Mouse (Mus musculus): ENCODE results near the gene Gramd4. TPM values are rescaled to one million over a fixed set of nuclear protein-coding genes. Genes with fewer than 3 reads are reported as not detected.
"Not testable (repeated sequence)": the region's sequence is repeated elsewhere in the genome, so short reads cannot be mapped to it uniquely, and the experiment has no call there.

Gramd4 gene
- total RNA-seq, 2 experiments from 2014 or later: 4.2 to 9.7 TPM

- DNase-seq: no peak
These were observed 33.9 kb downstream of the Gramd4 start for GRCm38 (mm10) chr15:86091201-86091997.

DNA sequence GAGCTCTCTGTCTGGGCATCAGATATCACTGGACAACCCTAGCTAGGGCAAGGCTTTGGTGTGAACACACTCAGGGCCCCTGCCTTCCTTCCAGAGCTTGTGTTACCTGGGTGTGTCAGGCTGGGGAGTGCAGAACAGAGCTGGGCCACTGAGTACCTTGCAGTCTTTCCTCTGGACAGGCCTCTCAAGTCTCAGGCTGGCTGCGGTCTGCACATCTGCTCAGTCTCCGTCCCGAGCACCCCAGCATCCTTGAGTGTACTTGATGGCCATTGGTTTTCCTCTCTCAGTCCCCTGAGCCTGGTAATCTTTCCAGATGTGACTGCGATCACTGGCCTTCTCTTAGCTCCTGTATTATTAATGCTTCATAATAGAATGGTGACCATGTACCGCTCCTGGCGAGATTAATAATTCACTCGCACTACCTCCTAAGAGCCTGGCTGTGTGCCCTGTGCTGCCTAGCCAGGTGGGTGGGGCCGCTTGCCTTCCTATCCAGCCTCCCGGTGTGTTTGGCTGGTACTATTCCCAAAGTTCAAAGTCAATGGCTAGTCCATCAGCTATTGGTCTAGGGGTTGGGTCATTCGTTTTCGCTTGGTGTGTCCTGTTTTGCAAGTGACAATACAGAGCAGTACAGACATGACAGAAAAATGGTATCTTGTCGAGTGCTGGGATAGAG is 34.6 kb downstream of the Gramd4 start:
- DNase-seq: no peak

DNA sequence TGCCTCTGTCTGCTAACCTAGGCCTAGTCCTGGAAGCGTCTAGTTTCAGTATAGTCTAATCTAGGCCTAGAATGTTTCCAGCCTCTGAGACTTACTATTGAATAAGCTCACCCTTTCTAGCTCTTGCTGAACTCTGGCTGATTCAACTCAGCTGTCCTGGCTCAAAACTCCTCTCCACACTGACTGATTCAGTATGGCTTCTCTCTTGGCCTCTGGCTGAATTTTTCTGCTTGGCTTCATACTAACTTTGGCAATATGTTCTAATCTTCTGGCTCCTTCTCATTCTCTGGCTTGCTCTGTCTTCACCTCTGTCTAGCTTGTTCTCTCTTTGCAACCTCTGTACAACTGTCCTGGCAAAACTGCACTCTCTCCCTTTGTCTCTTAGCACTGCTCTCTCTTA is 35.7 kb downstream of the Gramd4 start:
- no peak for DNase-seq

DNA sequence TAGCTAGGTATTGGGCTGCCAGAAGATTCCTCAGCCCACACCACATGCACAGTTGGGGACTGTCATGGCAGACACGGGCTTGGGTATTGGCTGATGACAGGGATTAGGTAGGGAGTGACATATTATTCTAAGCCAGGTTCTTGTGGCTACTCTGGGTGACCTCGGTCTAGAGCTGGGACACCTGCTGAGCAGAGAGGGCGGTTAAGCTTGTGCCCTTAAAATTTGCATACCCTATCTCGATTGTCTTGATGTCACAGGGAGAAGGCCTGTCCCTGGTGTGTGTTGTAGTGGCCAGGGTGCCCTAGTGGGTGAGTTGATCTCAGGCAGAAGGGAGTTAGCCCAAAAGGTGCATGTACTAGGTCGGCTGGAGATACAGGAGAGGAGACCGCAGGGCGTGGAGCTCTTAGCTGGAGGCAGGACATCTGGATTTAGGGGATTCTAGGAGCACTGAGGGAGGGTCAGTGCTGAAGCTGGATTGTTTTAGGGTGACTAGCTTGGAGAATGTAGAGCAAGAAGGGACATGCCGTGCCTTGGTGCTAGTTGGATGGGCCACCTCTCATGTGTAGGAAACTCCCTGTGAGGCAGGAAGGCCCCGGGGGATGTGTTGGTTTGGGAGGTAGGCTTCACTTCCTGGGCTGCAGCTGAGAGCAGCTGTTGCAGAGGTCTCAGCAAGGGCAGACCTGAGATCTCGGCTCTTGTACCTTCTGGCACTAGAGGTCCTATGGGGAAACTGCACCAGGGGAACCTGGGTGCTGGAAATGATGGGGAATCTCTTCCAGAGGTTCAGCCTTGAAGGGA is 37.0 kb downstream of the Gramd4 start:
- DNase-seq: no peak

GRCm38 (mm10) chr15:86095722-86096603 is 38.5 kb downstream of the Gramd4 start:
- DNase-seq: no peak

DNA sequence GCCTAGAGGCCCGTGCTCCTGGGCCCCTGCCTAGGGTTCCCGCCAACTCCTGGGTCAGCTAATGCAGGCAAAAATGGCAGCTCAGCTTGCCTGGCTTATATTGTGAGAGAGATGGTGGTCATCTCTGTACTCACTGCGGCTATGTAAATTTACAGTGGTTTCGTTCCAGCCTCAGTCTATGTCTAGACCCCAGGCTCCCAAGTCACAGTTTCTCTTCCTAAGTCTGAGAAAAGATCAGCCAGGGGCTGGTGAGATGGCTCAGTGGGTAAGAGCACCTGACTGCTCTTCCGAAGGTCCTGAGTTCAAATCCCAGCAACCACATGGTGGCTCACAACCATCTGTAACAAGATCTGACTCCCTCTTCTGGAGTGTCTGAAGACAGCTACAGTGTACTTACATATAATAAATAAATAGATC is 39.1 kb downstream of the Gramd4 start:
- DNase-seq: not testable (repeated sequence)

- DNase-seq: no peak
These were observed 40.4 kb downstream of the Gramd4 start for GRCm38 (mm10) chr15:86097871-86098270.

DNA sequence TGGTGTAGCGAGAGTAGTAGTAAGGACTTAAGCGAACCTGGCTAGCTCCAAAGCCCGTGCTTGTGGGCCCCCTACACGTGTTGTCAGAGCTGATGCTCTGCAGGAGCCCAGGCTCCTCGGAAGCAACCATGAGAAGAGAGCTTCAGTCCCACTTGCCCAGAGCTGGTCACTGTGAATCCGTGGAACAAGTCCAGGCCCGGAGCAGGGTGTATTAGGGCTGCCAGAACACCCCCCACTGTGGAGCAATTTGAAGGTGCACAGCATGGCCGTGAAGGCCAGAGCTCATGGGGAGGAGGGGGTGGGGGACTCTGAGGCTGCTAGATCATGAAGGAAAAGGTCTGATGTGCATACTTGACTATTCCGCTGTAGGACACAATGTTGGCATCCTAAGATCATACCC is 44.1 kb downstream of the Gramd4 start:
- no peak for DNase-seq

DNA sequence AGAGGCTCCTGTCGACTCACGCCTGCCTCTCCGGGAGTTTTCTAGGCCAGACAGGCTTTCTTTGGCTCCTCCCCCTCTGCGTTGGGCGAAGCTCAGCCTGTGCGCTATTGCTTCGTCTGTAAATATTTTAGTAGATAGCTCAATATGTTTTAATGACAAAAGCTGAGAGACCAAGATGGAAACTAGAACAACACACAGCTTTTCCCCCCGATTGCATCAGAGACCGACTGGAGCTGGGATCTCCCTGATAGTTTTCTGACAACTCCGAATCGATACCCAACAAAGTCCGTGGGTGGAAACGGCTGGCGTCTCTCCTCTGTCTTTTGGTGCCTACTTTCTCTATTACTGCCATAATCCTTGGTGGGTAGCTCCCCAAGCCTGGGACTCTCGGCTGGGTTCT is 44.8 kb downstream of the Gramd4 start:
- no peak for DNase-seq

- DNase-seq: no peak
These were observed 47.2 kb downstream of the Gramd4 start for GRCm38 (mm10) chr15:86104401-86105344.

DNA sequence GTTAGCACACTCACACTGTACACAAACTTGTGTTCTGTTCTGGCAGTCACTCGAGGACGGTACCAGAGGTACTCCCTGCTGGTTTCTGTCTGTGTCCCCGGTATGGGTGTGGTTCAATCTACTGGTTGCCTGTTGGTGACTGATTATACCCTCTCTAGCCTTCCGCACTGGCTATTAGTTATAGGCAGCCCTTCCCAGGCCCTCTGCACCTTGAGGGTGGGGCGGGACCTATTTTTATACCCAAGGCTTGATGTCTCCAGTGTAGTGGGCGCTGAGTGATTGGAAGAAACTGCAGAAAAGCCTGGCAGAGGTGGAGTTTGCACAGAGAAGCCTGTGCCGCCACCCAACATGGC is 47.8 kb downstream of the Gramd4 start:
- no peak for DNase-seq

GRCm38 (mm10) chr15:86105751-86106150 is 48.3 kb downstream of the Gramd4 start:
- no peak for DNase-seq

DNA sequence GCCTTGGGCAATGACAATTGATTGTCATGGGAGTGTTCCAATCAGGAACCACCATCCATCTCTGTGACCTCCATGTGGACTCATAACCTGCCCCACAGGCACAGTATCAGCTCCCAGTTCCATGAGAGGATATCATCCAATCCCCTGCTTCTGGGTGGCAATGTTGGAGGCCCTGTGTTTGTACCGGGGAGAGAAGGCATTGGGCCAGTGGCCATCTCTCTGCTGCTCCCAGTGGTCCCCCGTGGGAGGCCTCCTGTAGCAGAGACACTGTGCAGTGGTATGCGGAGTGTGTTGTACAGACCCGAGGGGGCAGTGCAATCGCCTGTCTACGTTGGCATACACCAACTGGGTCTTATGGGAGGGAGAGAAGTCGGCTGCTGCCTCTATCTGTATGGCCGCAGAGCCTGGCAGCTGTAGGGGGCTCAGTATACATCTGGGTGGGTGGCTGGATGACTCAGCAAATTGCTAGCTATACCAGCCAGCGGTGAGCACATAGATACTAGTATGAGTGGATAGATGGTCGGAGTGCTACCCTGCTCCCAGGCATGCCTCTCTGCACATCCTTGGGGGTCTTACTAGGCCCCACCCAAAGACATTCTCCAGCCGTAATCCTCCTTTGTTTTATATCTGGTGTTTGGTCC is 50.5 kb downstream of the Gramd4 start:
- no peak for DNase-seq

GRCm38 (mm10) chr15:86109245-86109644 is 51.8 kb downstream of the Gramd4 start:
- no peak for DNase-seq

GRCm38 (mm10) chr15:86109650-86110211 is 52.2 kb downstream of the Gramd4 start:
- no peak for DNase-seq

DNA sequence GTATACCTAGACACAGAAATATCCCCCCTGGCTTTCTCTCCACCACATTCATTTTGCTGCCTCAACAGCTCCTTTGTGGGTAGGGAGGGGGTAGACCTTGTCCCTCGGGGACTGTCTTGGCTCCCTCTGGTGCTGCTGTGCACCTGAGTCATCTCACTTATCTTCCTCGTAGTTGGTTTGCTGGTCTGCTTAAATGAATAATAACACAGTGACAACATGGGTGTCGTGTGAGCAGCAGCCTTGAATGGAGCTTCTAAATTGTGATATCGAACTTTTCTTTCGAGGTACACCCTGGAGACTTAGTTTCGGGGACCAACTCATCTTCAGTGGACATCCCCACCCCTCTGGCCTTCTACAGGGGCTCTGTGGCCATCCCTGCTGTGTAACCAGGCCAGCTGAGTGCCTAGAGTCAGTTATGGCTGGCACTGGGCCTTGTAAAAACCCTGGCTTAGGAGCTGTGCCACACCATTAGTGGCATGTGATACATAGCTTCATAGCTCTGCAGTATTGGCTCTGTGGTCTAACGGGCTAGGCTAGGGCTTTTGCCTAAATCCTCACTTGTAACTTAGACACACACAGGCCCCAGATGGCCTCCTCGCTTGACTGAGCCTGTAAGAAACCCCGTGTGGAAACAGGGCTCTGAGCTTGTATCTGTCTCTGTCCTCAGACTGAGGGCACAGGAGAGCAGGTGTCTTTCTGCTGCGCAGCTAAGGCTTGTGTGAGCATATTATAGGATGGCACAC is 53.0 kb downstream of the Gramd4 start:
- DNase-seq: no peak

- DNase-seq: no peak
These were observed 55.3 kb downstream of the Gramd4 start for GRCm38 (mm10) chr15:86112707-86113341.

DNA sequence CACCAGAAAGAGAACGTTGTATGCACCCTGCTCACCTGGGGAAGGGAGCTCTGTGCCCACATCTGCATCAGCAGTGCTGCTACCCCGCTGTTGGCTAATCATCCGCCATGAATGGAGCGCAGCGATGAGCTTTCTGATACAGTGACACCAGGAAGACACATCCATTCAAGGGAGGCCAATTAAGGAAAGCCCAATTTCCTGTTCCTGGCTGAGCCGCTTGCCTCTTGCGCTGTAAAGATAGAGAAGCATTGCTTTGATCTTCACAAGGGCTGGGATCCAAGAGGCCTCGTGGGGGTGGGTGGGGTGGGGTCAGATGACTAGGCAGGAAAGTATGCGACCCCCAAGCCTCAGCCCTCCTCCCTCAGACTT is 55.8 kb downstream of the Gramd4 start:
- no peak for DNase-seq

DNA sequence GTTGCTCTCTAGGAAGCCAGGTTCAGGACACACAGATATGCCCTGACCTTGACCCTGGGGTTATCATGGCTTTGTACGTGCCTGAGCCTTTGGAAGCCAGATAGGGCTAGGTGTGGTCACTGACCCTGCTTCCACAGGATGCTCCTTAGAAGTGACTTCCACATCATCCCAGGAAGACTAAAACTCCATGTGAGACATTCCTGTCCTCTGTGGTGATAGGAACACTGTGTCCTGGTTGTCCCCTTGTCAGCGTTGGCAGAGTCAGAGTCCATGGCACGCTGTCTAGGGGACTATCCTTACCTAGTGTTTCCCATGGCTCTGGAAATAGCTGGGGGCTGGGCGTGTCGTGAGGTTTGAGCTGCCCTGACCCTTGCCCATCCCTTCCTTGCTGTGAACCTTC is 58.9 kb downstream of the Gramd4 start:
- no peak for DNase-seq

Data from gastrocnemius, postnatal 25 days (tissue).